Mouse (Mus musculus) CH12.LX (cell line): ENCODE measurements around the gene Cytip. TPM values are rescaled to one million over a fixed set of nuclear protein-coding genes. Genes with fewer than 3 reads are reported as not detected.
A peak's percentile ranks its signal among the peaks of the same experiment; 100 is the strongest.

Experiments used
- DNase-seq: peaks from one replicate; pipeline ENCODE4 v3.0.0-alpha.2; 2013; ENCODE audit errors: extremely low read depth
- H3K27ac ChIP-seq: 2 replicates; pipeline ENCODE4 v1.5.1; 2012; ENCODE audit warnings: low read depth, mild to moderate bottlenecking, control low read depth, moderate library complexity; ENCODE audit not compliant: insufficient read depth
- H3K27me3 ChIP-seq: replicated peaks from 2 replicates; pipeline ENCODE3; 2012; ENCODE audit warnings: inconsistent platforms
- H3K36me3 ChIP-seq, 2 experiments: replicated peaks in 1 of 2; 2 replicates each; pipeline versions ENCODE3 to v1.6.1; 2012; ENCODE audit warnings: inconsistent platforms in 1 of 2, low read length in 1 of 2, mild to moderate bottlenecking in 1 of 2, mixed read lengths in 1 of 2, moderate library complexity in 1 of 2; ENCODE audit not compliant: control insufficient read depth in 1 of 2, insufficient read depth in 1 of 2
- H3K4me1 ChIP-seq, 2 experiments: 2 replicates each; pipeline ENCODE4 v1.6.1; 2012; ENCODE audit warnings: inconsistent platforms in 1 of 2, moderate library complexity in 1 of 2; ENCODE audit not compliant: insufficient read depth in 2 of 2, control insufficient read depth in 1 of 2
- H3K4me2 ChIP-seq: 2 replicates; pipeline ENCODE4 v1.6.1; 2012; ENCODE audit warnings: low read depth, mild to moderate bottlenecking, control low read depth; ENCODE audit not compliant: poor library complexity, insufficient read depth, severe bottlenecking
- H3K4me3 ChIP-seq, 3 experiments: fragments of 150-350 bp in 1 of 3; sonication (generic) in 1 of 3; replicated peaks in 1 of 3; 2 replicates each; pipeline versions ENCODE3 to v1.5.1; 2011 to 2012; ENCODE audit warnings: low read depth in 2 of 3, low read length in 2 of 3, mild to moderate bottlenecking in 2 of 3, moderate library complexity in 2 of 3, control low read depth in 1 of 3, improper control_type of control experiment in 1 of 3, inconsistent platforms in 1 of 3, mixed read lengths in 1 of 3; ENCODE audit not compliant: poor library complexity in 1 of 3
- H3K79me2 ChIP-seq: replicated peaks from 2 replicates; pipeline ENCODE4 v1.6.1; 2012; ENCODE audit warnings: mild to moderate bottlenecking, moderate library complexity; ENCODE audit not compliant: control insufficient read depth, poor library complexity, insufficient read depth, severe bottlenecking; ENCODE audit errors: extremely low read depth
- H3K9ac ChIP-seq: 2 replicates; pipeline ENCODE4 v1.6.1; 2012; ENCODE audit warnings: low read depth, mild to moderate bottlenecking, control low read depth, moderate library complexity; ENCODE audit not compliant: insufficient read depth
- H3K9me3 ChIP-seq: replicated peaks from 2 replicates; pipeline ENCODE3; 2012; ENCODE audit warnings: low read length, inconsistent platforms, mixed read lengths
- BHLHE40 ChIP-seq: IDR thresholded peaks from 2 replicates; pipeline ENCODE4 v1.6.1; 2011; ENCODE audit warnings: mild to moderate bottlenecking, low read depth, low read length, improper control_type of control experiment
- CHD1 ChIP-seq: IDR thresholded peaks from 2 replicates; pipeline ENCODE4 v1.6.1; 2012; ENCODE audit warnings: low read depth, low read length, improper control_type of control experiment, inconsistent platforms
- CHD2 ChIP-seq: IDR thresholded peaks from 2 replicates; pipeline ENCODE4 v1.6.1; 2011; ENCODE audit warnings: low read length, improper control_type of control experiment
- E2F4 ChIP-seq: IDR thresholded peaks from 2 replicates; pipeline ENCODE4 v1.6.1; 2011; ENCODE audit warnings: low read depth, low read length, improper control_type of control experiment; ENCODE audit not compliant: insufficient replicate concordance
- ELF1 ChIP-seq: IDR thresholded peaks from 2 replicates; pipeline ENCODE4 v1.6.1; 2014; ENCODE audit warnings: low read depth, mild to moderate bottlenecking, inconsistent platforms, low read length, improper control_type of control experiment
- ETS1 ChIP-seq: conservative IDR thresholded peaks from 2 replicates; pipeline ENCODE4 v1.6.1; 2012; ENCODE audit warnings: low read depth, mild to moderate bottlenecking, inconsistent platforms, low read length, improper control_type of control experiment, moderate library complexity
- GABPA ChIP-seq: IDR thresholded peaks from 2 replicates; pipeline ENCODE4 v1.6.1; 2012; ENCODE audit warnings: low read depth, low read length, improper control_type of control experiment, inconsistent platforms; ENCODE audit not compliant: insufficient replicate concordance
- HCFC1 ChIP-seq: IDR thresholded peaks from 2 replicates; pipeline ENCODE4 v1.6.1; 2012; ENCODE audit warnings: low read depth, mild to moderate bottlenecking, inconsistent platforms, low read length, improper control_type of control experiment
- IRF4 ChIP-seq: IDR thresholded peaks from 2 replicates; pipeline ENCODE4 v1.6.1; 2014; ENCODE audit warnings: low read depth, mild to moderate bottlenecking, inconsistent platforms, low read length, improper control_type of control experiment
- JUND ChIP-seq: conservative IDR thresholded peaks from 2 replicates; pipeline ENCODE4 v1.6.1; 2011; ENCODE audit warnings: low read depth, low read length, improper control_type of control experiment
- KAT2A ChIP-seq: IDR thresholded peaks from 2 replicates; pipeline ENCODE4 v1.6.1; 2012; ENCODE audit warnings: low read length, improper control_type of control experiment, inconsistent platforms; ENCODE audit not compliant: insufficient replicate concordance
- MAX ChIP-seq: IDR thresholded peaks from 2 replicates; pipeline ENCODE4 v1.6.1; 2011; ENCODE audit warnings: low read length, improper control_type of control experiment
- MAZ ChIP-seq: IDR thresholded peaks from 2 replicates; pipeline ENCODE4 v1.6.1; 2012; ENCODE audit warnings: low read depth, mild to moderate bottlenecking, inconsistent platforms, low read length, improper control_type of control experiment, moderate library complexity
- MEF2A ChIP-seq: IDR thresholded peaks from 2 replicates; pipeline ENCODE4 v1.6.1; 2014; ENCODE audit warnings: low read depth, mild to moderate bottlenecking, inconsistent platforms, low read length, improper control_type of control experiment, borderline replicate concordance
- MXI1 ChIP-seq: IDR thresholded peaks from 2 replicates; pipeline ENCODE4 v1.6.1; 2011; ENCODE audit warnings: mild to moderate bottlenecking, low read depth, low read length, improper control_type of control experiment
- MYC ChIP-seq: IDR thresholded peaks from 2 replicates; pipeline ENCODE4 v1.6.1; 2011; ENCODE audit warnings: low read depth, mild to moderate bottlenecking, improper control_type of control experiment, low read length
- NELFE ChIP-seq: IDR thresholded peaks from 2 replicates; pipeline ENCODE4 v1.6.1; 2011; ENCODE audit warnings: low read depth, low read length, improper control_type of control experiment
- NRF1 ChIP-seq: IDR thresholded peaks from 2 replicates; pipeline ENCODE4 v1.6.1; 2014; ENCODE audit warnings: low read depth, mild to moderate bottlenecking, inconsistent platforms, low read length, improper control_type of control experiment, moderate library complexity
- PAX5 ChIP-seq: IDR thresholded peaks from 2 replicates; pipeline ENCODE4 v1.6.1; 2012; ENCODE audit warnings: low read length, inconsistent platforms, mixed read lengths
- POLR2AphosphoS2 ChIP-seq: IDR thresholded peaks from 2 replicates; pipeline ENCODE4 v1.6.1; 2011; ENCODE audit warnings: low read depth, low read length, improper control_type of control experiment
- RAD21 ChIP-seq: IDR thresholded peaks from 2 replicates; pipeline ENCODE4 v1.6.1; 2011; ENCODE audit warnings: low read depth, mild to moderate bottlenecking, low read length, improper control_type of control experiment, moderate library complexity
- RCOR1 ChIP-seq: conservative IDR thresholded peaks from 2 replicates; pipeline ENCODE4 v1.6.1; 2012; ENCODE audit warnings: low read depth, mild to moderate bottlenecking, inconsistent platforms, low read length, improper control_type of control experiment
- SIN3A ChIP-seq: IDR thresholded peaks from 2 replicates; pipeline ENCODE4 v1.6.1; 2012; ENCODE audit warnings: low read length, improper control_type of control experiment, inconsistent platforms
- UBTF ChIP-seq: IDR thresholded peaks from 2 replicates; pipeline ENCODE4 v1.6.1; 2012; ENCODE audit warnings: low read depth, mild to moderate bottlenecking, inconsistent platforms, low read length, improper control_type of control experiment, moderate library complexity
- USF1 ChIP-seq: IDR thresholded peaks from 2 replicates; pipeline ENCODE4 v1.6.1; 2014; ENCODE audit warnings: low read depth, mild to moderate bottlenecking, inconsistent platforms, low read length, improper control_type of control experiment
- ZKSCAN1 ChIP-seq: IDR thresholded peaks from 2 replicates; pipeline ENCODE4 v1.6.1; 2012; ENCODE audit warnings: low read depth, inconsistent platforms, low read length, improper control_type of control experiment, borderline replicate concordance
- ZNF384 ChIP-seq: IDR thresholded peaks from 2 replicates; pipeline ENCODE4 v1.6.1; 2012; ENCODE audit warnings: low read depth, low read length, improper control_type of control experiment, inconsistent platforms
- dilution Hi-C: fragments of 300-500 bp; cut with MboI; formaldehyde crosslinking; loops from 2 replicates; pipeline ENCODE4 v1.14.3; 2020; ENCODE audit warnings: low sequenced_read_pairs; ENCODE audit not compliant: extremely low pct_unique_long_range_greater_than_20kb, extremely low pct_ligation_motif_present
- in situ Hi-C: fragments of 300-500 bp; cut with MboI; formaldehyde crosslinking; loops from 3 replicates; pipeline ENCODE4 v1.14.3; 2019; ENCODE audit warnings: low sequenced_read_pairs, low pct_ligation_motif_present, low pct_unique_long_range_greater_than_20kb, mixed read lengths
- polyA plus RNA-seq: library from polyadenylated mRNA; unstranded; fragments of >175 nt; gene quantifications from 2 replicates; pipeline ENCODE4 v1.2.1, GENCODE M21; 2012; ENCODE audit warnings: low read depth; ENCODE audit not compliant: insufficient read length
- total RNA-seq, 2 experiments: library from RNA; depleted of rRNA; stranded (reverse); fragments of 300-350 nt in 1 of 2; fragments of >200 nt in 1 of 2; gene quantifications; 2 replicates each; pipeline ENCODE4 v1.2.3; 2012 to 2014

Cytip gene
- total and polyA plus RNA-seq, 3 experiments: 43.1 to 61.3 (median 55.9) TPM

- no peak for TF ChIP-seq SIN3A
- no peak for TF ChIP-seq CHD1
- no peak for TF ChIP-seq ETS1
- TF ChIP-seq MXI1: no peak; the same call in 1 of the 2 replicates
- TF ChIP-seq NELFE: 0 out of 2 replicates have a peak, but pooled peaks have one; percentile 19
Measured at GRCm38 (mm10) chr2:58188903-58189302, 6.4 kb downstream of the Cytip start (continued).

- H3K9me3 ChIP-seq: no peaks in the 10 kb centered on the region
- H3K79me2 ChIP-seq: no peaks in the 10 kb centered on the region
- dilution Hi-C loops: no loop called here
- no peaks in the 10 kb centered on the region for H3K36me3 ChIP-seq
- H3K27ac ChIP-seq: no peak overlapping the region
- no peak for DNase-seq
- no peak overlapping the region for H3K4me3 ChIP-seq
- H3K4me2 ChIP-seq: no peak overlapping the region
- in situ Hi-C loops: loop anchor here (25.0 kb wide), 2 partner anchors 100 to 275 kb away; partner anchors contain the start of gene Gm17409
- TF ChIP-seq ZNF384 (peak; percentile 73), POLR2AphosphoS2 (no peak)
- no peak overlapping the region for H3K9ac ChIP-seq
- peaks cover 13 to 66% of the 10 kb centered on the region in 2 experiments for H3K4me1 ChIP-seq
- H3K27me3 ChIP-seq: no peaks in the 10 kb centered on the region
Measured at GRCm38 (mm10) chr2:58187310-58188051, 7.9 kb downstream of the Cytip start.

GRCm38 (mm10) chr2:58184197-58184596 is 11.1 kb downstream of the Cytip start:
- peak; percentile 73 for DNase-seq
- Histone ChIP-seq H3K4me3 (no peak overlapping the region), H3K36me3 (no peaks in the 10 kb centered on the region), H3K4me1 (peaks cover 13 to 58% of the 10 kb centered on the region in 2 experiments), H3K79me2 (no peaks in the 10 kb centered on the region), H3K9me3 (no peaks in the 10 kb centered on the region), H3K4me2 (peak overlapping the region; percentile 57; the same call in 1 of the 2 replicates), H3K27ac (0 out of 2 replicates have a peak overlapping the region, but pooled peaks have one; percentile 31), H3K9ac (no peak overlapping the region; the same call in 1 of the 2 replicates), H3K27me3 (no peaks in the 10 kb centered on the region)
- dilution Hi-C loops: no loop called here
- in situ Hi-C loops: loop anchor here (5.0 to 25.0 kb wide), 3 partner anchors 103 to 278 kb away; partner anchors contain the start of gene Gm17409
- no peak for TF ChIP-seq MAZ
- TF ChIP-seq RAD21: no peak
- TF ChIP-seq HCFC1: no peak
- TF ChIP-seq MAX: no peak
- TF ChIP-seq JUND: no peak
- TF ChIP-seq GABPA: no peak
- no peak for TF ChIP-seq KAT2A
- 0 out of 2 replicates have a peak, but pooled peaks have one; percentile 15 for TF ChIP-seq MYC
- no peak for TF ChIP-seq ZKSCAN1
- TF ChIP-seq ELF1: peak; percentile 9; the same call in 1 of the 2 replicates
- TF ChIP-seq CHD1: no peak; the same call in 1 of the 2 replicates
- TF ChIP-seq IRF4: 0 out of 2 replicates have a peak, but pooled peaks have one; percentile 69
- TF ChIP-seq UBTF: no peak
- no peak for TF ChIP-seq NRF1
- peak; percentile 85 for TF ChIP-seq MEF2A
- peak; percentile 81 for TF ChIP-seq BHLHE40
- no peak for TF ChIP-seq E2F4
- TF ChIP-seq PAX5: no peak
- peak; percentile 81 for TF ChIP-seq ETS1
- TF ChIP-seq MXI1: no peak
- no peak; the same call in 1 of the 2 replicates for TF ChIP-seq ZNF384
- TF ChIP-seq CHD2: no peak
- TF ChIP-seq RCOR1: 0 out of 2 replicates have a peak, but pooled peaks have one; percentile 58
- TF ChIP-seq USF1: no peak
